Mouse (Mus musculus) heart, embryonic 13.5 days (tissue): ENCODE results near the gene Ttc7b. TPM values are rescaled to one million over a fixed set of nuclear protein-coding genes. Genes with fewer than 3 reads are reported as not detected.

Source experiments
- ATAC-seq: fragments of 200-750 bp; cut with Nextera tagmentation; 2 replicates; pipeline ENCODE4 v1.8.0; 2017; ENCODE audit warnings: moderate TSS enrichment; ENCODE audit not compliant: insufficient number of reproducible peaks, low FRiP score, low TSS enrichment; ENCODE audit errors: extremely low read depth
- H3K27ac ChIP-seq: fragments of 300-500 bp; sonication (generic); replicated peaks from 2 replicates; pipeline ENCODE4 v1.5.1; 2015; ENCODE audit warnings: moderate library complexity, mild to moderate bottlenecking, inconsistent platforms
- H3K27me3 ChIP-seq: fragments of 300-500 bp; sonication (generic); replicated peaks from 2 replicates; pipeline ENCODE4 v1.6.1; 2015; ENCODE audit warnings: mild to moderate bottlenecking, inconsistent platforms
- H3K36me3 ChIP-seq: fragments of 300-500 bp; sonication (generic); 2 replicates; pipeline ENCODE4 v1.6.1; 2015; ENCODE audit warnings: mild to moderate bottlenecking, inconsistent platforms
- H3K4me1 ChIP-seq: fragments of 300-500 bp; sonication (generic); 2 replicates; pipeline ENCODE4 v1.6.1; 2015; ENCODE audit warnings: inconsistent platforms
- H3K4me2 ChIP-seq: fragments of 300-500 bp; sonication (generic); 2 replicates; pipeline ENCODE4 v1.6.1; 2015; ENCODE audit warnings: inconsistent platforms, mild to moderate bottlenecking, moderate library complexity
- H3K4me3 ChIP-seq: fragments of 300-500 bp; sonication (generic); 2 replicates; pipeline ENCODE4 v1.5.1; 2015; ENCODE audit warnings: moderate library complexity, mild to moderate bottlenecking, inconsistent platforms
- H3K9ac ChIP-seq: fragments of 300-500 bp; sonication (generic); 2 replicates; pipeline ENCODE4 v1.6.1; 2015; ENCODE audit warnings: inconsistent platforms, mild to moderate bottlenecking, moderate library complexity
- H3K9me3 ChIP-seq: fragments of 300-500 bp; sonication (generic); 2 replicates; pipeline ENCODE4 v1.6.1; 2016; ENCODE audit warnings: inconsistent platforms
- WGBS: fragments of 180-500 bp; shearing (Covaris S2); methylation state at CpG from one replicate; pipeline ENCODE4 v1.1.7; 2015; ENCODE audit warnings: mixed read lengths; 5-methylcytosine and 5-hydroxymethylcytosine counted together
- polyA plus RNA-seq: library from polyadenylated mRNA; unstranded; fragments of >200 nt; fragmentation: Nextera tagmentation; extraction: Ambion mirVana; gene quantifications from 2 replicates; pipeline ENCODE4 v1.2.1, GENCODE M21; 2015

Ttc7b gene
- polyA plus RNA-seq, 1 experiment from 2014 or later = 6.5 TPM

DNA sequence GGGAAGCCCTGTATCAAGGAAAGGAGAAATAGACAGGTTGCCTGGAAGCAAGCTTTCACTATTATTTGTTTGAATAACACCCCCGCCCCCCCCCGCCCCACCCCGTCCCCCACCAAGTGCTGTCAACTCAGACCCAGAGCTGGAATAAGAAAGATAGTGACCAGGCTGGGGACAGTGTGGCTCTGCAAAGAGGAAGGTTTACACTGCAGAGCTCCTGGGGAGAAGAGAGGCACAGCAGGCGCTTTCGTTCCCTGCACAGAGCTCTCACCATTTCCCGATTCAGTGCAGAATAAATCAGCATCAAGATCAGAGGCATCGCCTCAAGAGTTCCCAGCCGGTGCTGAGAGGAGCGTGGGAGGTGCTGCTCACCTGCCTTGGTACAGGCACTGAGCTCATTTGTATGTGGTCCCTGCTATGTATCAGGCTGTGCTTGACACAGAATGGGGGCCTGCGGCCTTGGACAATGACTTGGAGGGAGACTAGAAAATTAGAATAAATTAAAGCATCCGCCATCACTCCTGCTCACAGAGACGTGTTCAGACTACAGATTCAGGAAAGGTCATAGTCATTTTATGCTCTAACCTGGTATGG lies 206.7 kb downstream of the Ttc7b start:
- Histone ChIP-seq H3K27me3 (no peaks in the 10 kb centered on the region), H3K4me1 (peaks cover 13% of the 10 kb centered on the region; the same call in 1 of the 2 replicates), H3K27ac (no peak overlapping the region), H3K9ac (no peak overlapping the region), H3K36me3 (peaks cover 47% of the 10 kb centered on the region), H3K4me2 (no peak overlapping the region), H3K9me3 (no peaks in the 10 kb centered on the region), H3K4me3 (no peak overlapping the region)
- 57% methylated on average over 12 of the region's 12 CpGs for WGBS
- ATAC-seq = no peak

DNA sequence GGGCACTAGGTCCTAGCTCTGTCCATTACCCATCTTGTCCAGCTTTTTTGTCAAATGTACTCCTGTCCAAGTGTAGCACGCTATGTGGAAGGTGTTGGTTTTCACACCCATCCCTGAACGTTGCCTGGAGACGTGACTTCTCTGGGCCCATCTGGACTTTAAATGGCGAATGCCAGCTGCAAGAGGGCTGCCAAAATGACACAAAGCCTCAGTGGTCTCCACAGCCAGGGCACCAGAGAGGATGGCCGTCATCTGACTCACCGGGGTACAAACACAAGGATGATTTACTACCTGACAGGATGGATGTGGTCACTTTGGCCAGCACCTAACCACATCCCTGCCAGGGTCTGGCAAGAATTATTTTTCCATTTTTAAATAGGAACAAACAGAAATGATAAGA lies 207.4 kb downstream of the Ttc7b start:
- Histone ChIP-seq H3K4me3 (no peak overlapping the region), H3K4me1 (peaks cover 18% of the 10 kb centered on the region), H3K9me3 (no peaks in the 10 kb centered on the region), H3K27ac (no peak overlapping the region), H3K4me2 (no peak overlapping the region), H3K36me3 (peaks cover 43% of the 10 kb centered on the region), H3K9ac (no peak overlapping the region), H3K27me3 (no peaks in the 10 kb centered on the region)
- 75% methylated on average over 6 of the region's 6 CpGs for whole genome bisulfite sequencing
- no peak for ATAC-seq

DNA sequence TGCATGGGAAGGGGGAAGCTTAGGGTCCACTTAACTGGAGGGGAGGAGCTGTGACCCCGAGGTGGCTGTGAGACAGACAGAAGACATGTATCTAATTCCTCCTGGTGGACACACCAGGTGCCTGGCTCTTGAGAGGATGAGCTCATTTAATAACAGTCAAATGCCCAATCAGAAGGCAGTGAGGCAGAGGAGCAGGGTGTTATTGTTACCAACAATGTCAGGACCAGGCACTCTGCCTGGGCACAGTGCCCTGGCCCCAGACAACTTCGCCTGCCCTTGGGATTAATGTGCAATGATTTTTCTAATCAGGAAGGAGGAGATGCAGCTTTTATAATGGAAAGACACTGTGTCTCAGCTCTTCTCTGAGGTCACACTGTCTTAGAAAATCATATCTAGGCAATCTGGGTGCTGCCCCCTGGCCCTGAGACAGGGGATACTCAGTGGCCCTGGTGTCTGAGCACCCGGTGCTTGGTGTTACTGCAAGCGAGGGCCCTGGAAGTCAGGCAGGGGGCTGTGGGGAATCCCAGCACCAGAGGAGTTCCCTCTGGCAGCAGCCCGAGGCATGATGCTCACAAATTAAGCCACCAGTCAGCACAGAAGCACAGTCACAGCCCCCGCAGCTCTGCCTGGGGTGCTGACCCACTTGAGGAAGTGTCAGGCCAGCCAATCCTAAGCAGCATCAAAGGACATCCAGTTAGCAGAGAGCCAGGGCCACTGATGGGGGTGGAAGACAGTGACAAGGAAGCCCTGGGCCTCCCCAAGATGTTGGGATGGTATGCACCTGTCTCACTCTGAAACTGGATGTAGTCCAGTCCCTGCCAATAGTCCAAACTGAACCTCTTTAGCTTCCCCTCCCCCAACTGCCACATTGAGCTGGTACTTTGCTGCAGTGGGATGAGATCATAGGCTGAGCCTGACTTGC lies 209.9 kb downstream of the Ttc7b start:
- no peak for ATAC-seq
- Histone ChIP-seq H3K27me3 (no peaks in the 10 kb centered on the region), H3K36me3 (0 out of 2 replicates have a peak, but pooled peaks cover 32% of the 10 kb centered on the region), H3K4me2 (no peak overlapping the region), H3K4me3 (no peak overlapping the region), H3K9me3 (no peaks in the 10 kb centered on the region), H3K4me1 (peaks cover 35% of the 10 kb centered on the region), H3K9ac (no peak overlapping the region), H3K27ac (no peak overlapping the region)
- 54% methylated on average over 6 of the region's 6 CpGs for WGBS

DNA sequence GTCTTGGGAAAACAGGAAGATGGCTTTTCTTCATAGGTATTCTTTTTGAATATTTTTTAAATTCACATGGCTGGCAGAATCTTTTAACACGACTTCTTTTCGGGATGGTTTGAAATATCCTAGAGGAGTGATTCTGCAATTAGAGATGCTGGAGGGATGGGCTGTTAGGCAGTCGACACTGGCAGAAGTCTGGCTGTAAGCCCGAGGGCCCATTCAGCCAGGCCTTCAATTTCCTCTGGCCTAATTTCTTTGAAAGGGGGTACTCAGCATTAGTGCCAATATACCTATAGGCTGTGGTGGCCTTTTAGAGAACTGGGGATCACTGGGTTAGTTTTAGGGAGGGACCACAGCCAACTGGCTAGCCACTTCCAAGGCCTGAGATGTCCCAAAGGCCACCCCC lies 211.4 kb downstream of the Ttc7b start:
- no peak for ATAC-seq
- Histone ChIP-seq H3K4me3 (no peak overlapping the region), H3K4me2 (no peak overlapping the region), H3K4me1 (peaks cover 29% of the 10 kb centered on the region), H3K9me3 (no peaks in the 10 kb centered on the region), H3K9ac (no peak overlapping the region), H3K27me3 (no peaks in the 10 kb centered on the region), H3K36me3 (0 out of 2 replicates have a peak, but pooled peaks cover 23% of the 10 kb centered on the region), H3K27ac (no peak overlapping the region)
- 73% methylated on average over 4 of the region's 4 CpGs for WGBS

DNA sequence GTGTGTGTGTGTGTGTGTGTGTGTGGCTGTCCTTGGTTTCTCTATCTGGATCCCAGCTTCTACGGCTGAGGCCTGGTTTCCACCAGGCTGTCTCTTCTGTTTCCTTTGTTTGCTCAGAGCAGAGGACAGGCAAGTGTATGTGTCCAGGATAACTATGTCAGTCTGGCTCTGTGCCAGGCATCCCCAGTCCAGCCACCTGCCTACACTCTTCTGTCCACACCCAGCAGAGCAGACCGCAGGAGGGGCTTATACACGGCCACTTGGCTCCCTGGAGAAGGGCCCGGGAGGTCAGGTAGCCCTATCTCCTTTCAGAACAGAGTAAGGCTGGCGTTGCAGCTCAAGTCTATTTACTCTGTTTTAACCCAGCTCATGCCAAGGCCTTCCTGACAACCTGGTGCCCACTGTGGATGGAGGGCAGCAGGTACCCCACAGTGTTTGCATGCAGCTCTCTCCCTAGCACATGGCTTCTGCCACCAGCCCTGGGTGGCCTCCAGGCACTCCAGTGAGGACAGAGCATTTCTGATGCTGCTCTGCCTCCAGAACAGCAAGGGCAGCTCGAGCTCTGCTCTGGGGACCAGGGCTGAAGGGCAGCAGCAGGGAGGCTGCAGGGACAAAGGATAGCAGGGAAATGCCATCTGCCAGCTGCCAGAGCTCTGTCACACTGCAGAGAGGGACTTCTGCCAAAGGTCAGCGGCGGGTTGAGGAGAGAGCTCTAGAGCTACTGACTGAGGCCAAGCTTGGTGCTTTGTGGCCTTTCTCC lies 212.9 kb downstream of the Ttc7b start:
- peak overlapping the region; percentile 65 for H3K27ac ChIP-seq
- H3K9me3 ChIP-seq = no peaks in the 10 kb centered on the region
- H3K9ac ChIP-seq = peak overlapping the region; percentile 20
- no peak overlapping the region for H3K4me3 ChIP-seq
- H3K27me3 ChIP-seq = no peaks in the 10 kb centered on the region
- H3K36me3 ChIP-seq = 0 out of 2 replicates have a peak, but pooled peaks cover 19% of the 10 kb centered on the region
- WGBS = 32% methylated on average over 8 of the region's 8 CpGs
- no peak overlapping the region for H3K4me2 ChIP-seq
- H3K4me1 ChIP-seq = peaks cover 31% of the 10 kb centered on the region
- ATAC-seq = no peak

DNA sequence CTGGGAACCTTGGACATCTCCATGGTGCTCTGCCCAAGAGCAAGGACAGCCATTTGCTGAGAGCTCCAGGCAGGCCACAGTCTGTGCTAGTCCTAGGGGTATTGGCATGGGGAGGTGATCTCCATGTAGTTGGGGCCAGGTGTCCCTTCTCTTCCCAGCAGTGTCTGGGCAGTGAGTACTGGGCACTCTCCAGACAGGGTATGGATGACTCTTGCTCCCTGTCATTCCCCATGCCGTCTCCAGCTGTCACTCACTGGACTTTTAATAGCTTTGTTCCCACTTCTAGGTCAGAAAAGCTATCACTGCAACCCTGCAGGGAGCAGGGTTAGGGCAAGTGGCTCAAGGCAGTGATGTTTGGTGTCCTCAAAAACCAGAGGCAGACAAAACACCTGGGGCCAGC lies 214.3 kb downstream of the Ttc7b start:
- WGBS = 54% methylated on average over 1 of the region's 1 CpGs
- no peaks in the 10 kb centered on the region for H3K9me3 ChIP-seq
- peaks cover 16% of the 10 kb centered on the region for H3K36me3 ChIP-seq
- ATAC-seq = no peak
- no peak overlapping the region for H3K4me2 ChIP-seq
- H3K9ac ChIP-seq = no peak overlapping the region
- peaks cover 31% of the 10 kb centered on the region for H3K4me1 ChIP-seq
- H3K27ac ChIP-seq = no peak overlapping the region
- H3K4me3 ChIP-seq = no peak overlapping the region
- no peaks in the 10 kb centered on the region for H3K27me3 ChIP-seq

DNA sequence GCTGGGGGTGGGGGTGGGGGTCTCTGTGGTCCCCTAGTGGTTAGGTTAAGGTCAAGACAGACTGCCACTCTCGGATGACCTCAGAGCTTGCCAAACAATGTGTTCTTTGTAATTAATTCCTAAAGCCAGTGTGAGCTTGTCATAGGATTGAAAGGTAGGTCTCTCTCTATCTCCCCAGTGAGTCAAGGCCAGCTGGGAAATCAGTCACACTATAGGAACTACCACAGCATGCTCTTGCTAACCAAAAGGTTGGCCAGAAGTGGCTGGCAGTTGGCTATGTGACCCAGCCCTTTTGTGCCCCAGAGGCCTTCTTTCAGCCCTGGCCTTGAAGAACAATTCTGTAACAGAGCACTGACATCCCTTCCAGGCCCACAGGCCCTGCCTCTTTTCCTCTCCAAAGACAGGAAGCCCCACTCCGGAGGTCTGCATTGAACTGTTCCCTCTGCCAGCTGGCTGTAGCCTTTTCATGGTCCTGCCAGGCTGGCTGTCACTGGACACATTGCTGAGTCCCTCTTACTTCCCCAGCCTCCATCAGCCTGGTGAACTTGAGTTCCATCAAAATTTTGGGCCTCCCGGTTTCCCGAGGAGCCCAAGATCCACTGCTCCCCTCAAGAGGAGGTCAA lies 215.5 kb downstream of the Ttc7b start:
- H3K27me3 ChIP-seq = no peaks in the 10 kb centered on the region
- no peak for ATAC-seq
- H3K4me2 ChIP-seq = no peak overlapping the region
- H3K4me1 ChIP-seq = peaks cover 27% of the 10 kb centered on the region
- no peak overlapping the region for H3K27ac ChIP-seq
- no peak overlapping the region for H3K4me3 ChIP-seq
- peaks cover 19% of the 10 kb centered on the region for H3K36me3 ChIP-seq
- WGBS = 73% methylated on average over 4 of the region's 4 CpGs
- no peaks in the 10 kb centered on the region for H3K9me3 ChIP-seq
- no peak overlapping the region for H3K9ac ChIP-seq

DNA sequence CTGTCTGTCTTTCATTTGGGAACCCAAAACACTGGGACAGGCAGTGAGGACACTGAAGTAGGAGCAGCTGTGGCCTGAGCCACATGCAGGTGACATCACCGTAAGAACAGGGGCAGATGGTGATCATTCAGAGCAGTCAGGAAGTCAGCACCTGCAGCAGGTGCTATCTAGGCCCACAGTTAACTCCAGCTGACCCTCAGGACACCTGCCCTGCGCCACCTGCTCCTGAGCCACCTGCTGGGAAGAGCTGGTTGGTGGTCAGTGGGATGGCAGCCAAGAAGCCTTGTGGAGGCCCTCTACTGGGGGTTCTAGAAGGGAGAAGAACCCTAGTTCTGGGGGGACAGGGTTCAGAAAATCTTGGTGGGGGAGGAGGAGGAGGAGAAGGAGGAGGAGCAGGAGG lies 216.3 kb downstream of the Ttc7b start:
- no peak overlapping the region for H3K9ac ChIP-seq
- H3K36me3 ChIP-seq = peaks cover 18% of the 10 kb centered on the region
- H3K27me3 ChIP-seq = no peaks in the 10 kb centered on the region
- no peak overlapping the region for H3K27ac ChIP-seq
- H3K9me3 ChIP-seq = no peaks in the 10 kb centered on the region
- H3K4me2 ChIP-seq = no peak overlapping the region
- WGBS = 80% methylated on average over 2 of the region's 2 CpGs
- H3K4me1 ChIP-seq = peaks cover 36% of the 10 kb centered on the region
- H3K4me3 ChIP-seq = no peak overlapping the region
- ATAC-seq = no peak

DNA sequence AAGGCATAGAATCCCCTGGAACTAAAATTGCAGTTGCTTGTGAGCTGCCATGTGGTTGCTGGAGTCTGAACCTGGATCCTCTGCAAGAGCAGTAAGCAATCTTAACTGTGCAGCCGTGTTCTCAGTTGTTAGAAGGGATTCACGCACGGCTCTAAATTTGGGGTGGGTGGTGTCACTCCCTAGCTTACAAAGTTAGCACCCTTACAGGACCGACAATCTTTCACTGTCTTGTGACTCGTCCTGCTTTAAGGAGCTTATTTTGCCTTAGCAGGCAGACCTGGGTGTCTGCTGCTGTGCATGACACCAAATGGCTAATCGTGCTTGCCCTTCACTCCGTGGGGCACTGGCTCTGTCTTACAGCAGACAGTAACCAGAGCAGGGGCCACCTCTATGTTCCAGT lies 217.5 kb downstream of the Ttc7b start:
- 62% methylated on average over 7 of the region's 7 CpGs for WGBS
- Histone ChIP-seq H3K9ac (no peak overlapping the region), H3K4me1 (peaks cover 40% of the 10 kb centered on the region), H3K4me2 (no peak overlapping the region), H3K4me3 (no peak overlapping the region), H3K27ac (no peak overlapping the region), H3K27me3 (no peaks in the 10 kb centered on the region), H3K36me3 (peaks cover 18% of the 10 kb centered on the region), H3K9me3 (no peaks in the 10 kb centered on the region)
- ATAC-seq = no peak

DNA sequence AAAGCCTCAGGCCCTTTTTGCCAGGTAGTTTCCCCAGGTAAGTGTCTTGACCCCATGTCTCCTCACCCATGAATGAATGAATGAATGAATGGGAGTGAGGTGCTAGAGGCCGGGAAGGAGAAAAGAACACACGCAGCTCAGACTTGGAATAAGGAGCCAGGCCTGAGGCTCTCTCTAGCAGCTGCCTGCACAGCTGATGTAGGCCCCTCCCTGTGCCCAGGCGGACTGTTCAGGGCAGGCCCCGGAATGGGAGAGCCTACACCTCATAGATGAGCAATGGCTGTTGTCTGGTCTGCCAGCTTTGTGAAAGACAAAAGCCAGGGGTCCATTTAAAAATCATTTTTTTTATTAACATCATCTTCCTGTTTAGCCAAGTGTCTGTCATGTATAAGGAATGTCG lies 220.2 kb downstream of the Ttc7b start:
- ATAC-seq = no peak
- 83% methylated on average over 5 of the region's 5 CpGs for WGBS

DNA sequence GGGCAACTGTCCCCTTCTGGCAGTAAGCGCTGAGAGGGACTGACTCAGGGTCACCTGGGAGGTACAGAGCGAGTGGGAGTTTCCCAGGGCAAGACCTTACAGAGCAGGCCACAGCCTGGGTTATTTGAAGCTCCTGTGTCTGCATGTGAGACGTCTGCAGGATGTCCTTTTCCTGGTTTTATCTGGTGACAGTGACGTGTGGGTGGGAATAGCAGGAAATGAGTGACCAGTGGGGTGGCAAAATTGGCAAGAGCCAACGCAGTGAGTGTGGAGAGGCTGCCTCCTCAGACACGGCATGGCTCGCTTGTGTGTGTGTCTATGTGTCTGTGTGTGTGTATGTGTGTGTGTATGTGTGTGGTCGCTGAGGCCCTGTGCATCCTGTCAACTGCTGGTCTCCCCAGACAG lies 221.3 kb downstream of the Ttc7b start:
- Histone ChIP-seq H3K4me1 (peaks cover 25% of the 10 kb centered on the region), H3K27me3 (no peaks in the 10 kb centered on the region), H3K27ac (peak overlapping the region; percentile 17; the same call in 1 of the 2 replicates), H3K9me3 (peaks cover 6% of the 10 kb centered on the region; the same call in 1 of the 2 replicates), H3K9ac (no peak overlapping the region), H3K4me3 (no peak overlapping the region), H3K4me2 (no peak overlapping the region), H3K36me3 (peaks cover 18% of the 10 kb centered on the region)
- WGBS = 40% methylated on average over 8 of the region's 8 CpGs
- 0 out of 2 replicates have a peak, but pooled peaks have one; percentile 19 for ATAC-seq

More for the DNA sequence above, 220.2 kb downstream of the Ttc7b start:
- Histone ChIP-seq H3K4me3 (no peak overlapping the region), H3K9ac (no peak overlapping the region), H3K9me3 (no peaks in the 10 kb centered on the region), H3K27me3 (no peaks in the 10 kb centered on the region), H3K4me2 (no peak overlapping the region), H3K36me3 (peaks cover 18% of the 10 kb centered on the region), H3K27ac (no peak overlapping the region), H3K4me1 (peaks cover 26% of the 10 kb centered on the region)
